Mouse (Mus musculus) G1E (cell line): ENCODE results near the gene Grip1.

ENCODE experiments used
- CTCF ChIP-seq: IDR thresholded peaks from 2 replicates; pipeline ENCODE4 v1.5.1; 2012; ENCODE audit warnings: low read depth, low read length, inconsistent platforms, mixed read lengths
- GATA1 ChIP-seq: IDR thresholded peaks from 2 replicates; pipeline ENCODE4 v1.6.1; 2012; ENCODE audit warnings: borderline replicate concordance, low read length, inconsistent platforms, mixed read lengths
- POLR2AphosphoS5 ChIP-seq: IDR thresholded peaks from 2 replicates; pipeline ENCODE4 v1.6.1; 2012; ENCODE audit warnings: low read depth, low read length, inconsistent platforms; ENCODE audit not compliant: insufficient replicate concordance
- TAL1 ChIP-seq: conservative IDR thresholded peaks from 2 replicates; pipeline ENCODE4 v1.6.1; 2012; ENCODE audit warnings: low read depth, low read length, inconsistent platforms, mixed read lengths

DNA sequence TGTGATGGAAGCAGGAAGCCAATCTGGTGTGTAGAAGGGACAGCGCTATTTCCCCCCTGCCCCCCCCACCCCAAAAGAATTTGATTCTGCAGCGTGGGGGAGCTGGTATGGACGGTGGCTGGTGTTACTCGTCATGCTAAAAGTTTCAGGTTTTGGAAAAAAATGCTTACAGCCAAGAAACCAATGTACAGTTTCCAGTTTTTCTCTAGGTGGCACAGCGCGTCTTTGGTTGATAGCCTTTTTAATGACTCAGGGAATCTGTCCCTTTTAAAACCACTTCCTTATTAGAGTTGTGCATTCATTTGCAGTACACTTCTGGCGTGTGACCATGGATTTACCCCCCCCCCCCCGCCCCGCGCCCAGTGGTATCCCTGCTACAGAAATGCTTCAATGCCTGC is 1.9 kb downstream of the Grip1 start:
- TF ChIP-seq GATA1: no peak
- TF ChIP-seq CTCF: no peak
- no peak for TF ChIP-seq TAL1
- no peak for TF ChIP-seq POLR2AphosphoS5
